Mouse (Mus musculus): ENCODE results near the gene Fpgt. TPM values are rescaled to one million over a fixed set of nuclear protein-coding genes. Genes with fewer than 3 reads are reported as not detected.
A peak's percentile ranks its signal among the peaks of the same experiment; 100 is the strongest.

Fpgt gene
- 19.1 and 19.6 TPM in 2 replicates for polyA plus RNA-seq (2015; fragmentation: Nextera tagmentation; extraction: Ambion mirVana)

GRCm38 (mm10) chr3:155093116-155093956 lies at the start of gene Fpgt, which contains the start of gene Lrriq3:
TSS of gene Fpgt (minus strand) at chr3:155093403.
TSS of gene Lrriq3 (plus strand) at chr3:155093434.
- Histone ChIP-seq H3K27ac (ENCODE audit: low read depth, low read length) (peak within 1 kb of the TSS; percentile 96), H3K36me3 (ENCODE audit: control insufficient read depth, insufficient read depth, low read length) (no peaks in the 10 kb centered on the region), H3K4me1 (ENCODE audit: control insufficient read depth, insufficient read depth, low read depth, low read length) (peaks cover 6% of the 10 kb centered on the region; the same call in 1 of the 2 replicates), H3K4me3 (ENCODE audit: low read length) (peak within 1 kb of the TSS; percentile 71), H3K9me3 (ENCODE audit: control insufficient read depth, low read length) (no peaks in the 10 kb centered on the region), H3K9ac (ENCODE audit: low read depth, low read length) (peak within 1 kb of the TSS; percentile 83), H3K27me3 (replicated peaks; ENCODE audit: control insufficient read depth, insufficient read depth, low read length) (no peaks in the 10 kb centered on the region), H3K4me2 (ENCODE audit: low read length) (peak within 1 kb of the TSS; percentile 74)
- WGBS = under 1% methylated on average over 47 of the region's 47 CpGs
- peak; percentile 100 for ATAC-seq

DNA sequence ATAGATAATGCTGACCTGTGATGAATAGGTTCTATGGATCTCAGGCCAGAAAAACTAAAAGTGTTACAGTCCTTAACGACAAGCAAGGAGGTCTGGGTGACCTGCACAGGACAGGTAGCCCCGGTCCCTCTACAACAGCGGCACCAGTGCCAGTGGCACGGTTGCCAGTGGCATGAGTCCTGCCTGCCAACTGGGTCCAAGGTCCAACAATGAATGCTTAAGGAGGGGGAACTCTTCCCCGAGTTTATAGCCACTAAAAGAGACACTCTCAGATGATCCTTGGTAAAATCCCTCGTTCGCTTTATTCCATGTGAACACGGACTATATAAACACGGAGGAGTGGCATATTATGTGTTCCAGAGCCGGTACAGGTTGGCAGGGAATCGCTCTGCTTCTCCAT lies 47.8 kb upstream of the Fpgt start:
- Histone ChIP-seq H3K27me3 (replicated peaks; ENCODE audit: control insufficient read depth, insufficient read depth, low read length) (no peaks in the 10 kb centered on the region), H3K36me3 (ENCODE audit: control insufficient read depth, insufficient read depth, low read length) (no peaks in the 10 kb centered on the region), H3K9ac (ENCODE audit: low read depth, low read length) (no peak overlapping the region), H3K4me1 (ENCODE audit: control insufficient read depth, insufficient read depth, low read depth, low read length) (no peaks in the 10 kb centered on the region), H3K4me2 (ENCODE audit: low read length) (no peak overlapping the region), H3K9me3 (ENCODE audit: control insufficient read depth, low read length) (no peaks in the 10 kb centered on the region), H3K4me3 (ENCODE audit: low read length) (no peak overlapping the region), H3K27ac (ENCODE audit: low read depth, low read length) (no peak overlapping the region)
- no peak for ATAC-seq
- WGBS = 91% methylated on average over 11 of the region's 11 CpGs

DNA sequence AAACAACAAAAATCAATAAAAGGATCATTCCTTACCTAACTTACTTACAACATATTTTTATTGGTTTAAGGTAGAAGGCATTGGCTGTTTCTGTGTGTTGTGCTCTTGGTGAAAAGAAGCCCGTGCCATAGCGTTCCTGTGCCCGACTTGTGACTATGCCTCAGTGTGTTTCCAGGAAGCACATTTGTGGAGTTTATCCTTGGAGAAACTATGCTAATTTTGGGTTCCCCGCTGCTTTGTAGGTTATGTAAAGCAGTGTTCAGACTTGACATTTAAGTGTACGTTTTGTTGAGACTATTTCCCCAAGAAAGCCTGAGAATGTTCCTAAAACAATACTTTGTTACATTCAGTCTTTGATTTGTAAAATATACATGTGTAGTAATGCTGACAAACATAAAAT lies 44.5 kb upstream of the Fpgt start:
- Histone ChIP-seq H3K4me2 (ENCODE audit: low read length) (no peak overlapping the region), H3K36me3 (ENCODE audit: control insufficient read depth, insufficient read depth, low read length) (no peaks in the 10 kb centered on the region), H3K9ac (ENCODE audit: low read depth, low read length) (no peak overlapping the region), H3K27me3 (replicated peaks; ENCODE audit: control insufficient read depth, insufficient read depth, low read length) (no peaks in the 10 kb centered on the region), H3K4me1 (ENCODE audit: control insufficient read depth, insufficient read depth, low read depth, low read length) (no peaks in the 10 kb centered on the region), H3K9me3 (ENCODE audit: control insufficient read depth, low read length) (no peaks in the 10 kb centered on the region), H3K27ac (ENCODE audit: low read depth, low read length) (no peak overlapping the region), H3K4me3 (ENCODE audit: low read length) (no peak overlapping the region)
- no peak for ATAC-seq
- WGBS = 91% methylated on average over 5 of the region's 5 CpGs

- no peaks in the 10 kb centered on the region for H3K27me3 ChIP-seq (replicated peaks; ENCODE audit: control insufficient read depth, insufficient read depth, low read length)
- WGBS = 73% methylated on average over 1 of the region's 1 CpGs
- no peaks in the 10 kb centered on the region for H3K4me1 ChIP-seq (ENCODE audit: control insufficient read depth, insufficient read depth, low read depth, low read length)
- H3K36me3 ChIP-seq (ENCODE audit: control insufficient read depth, insufficient read depth, low read length) = no peaks in the 10 kb centered on the region
- H3K4me2 ChIP-seq (ENCODE audit: low read length) = no peak overlapping the region
- H3K4me3 ChIP-seq (ENCODE audit: low read length) = no peak overlapping the region
- no peaks in the 10 kb centered on the region for H3K9me3 ChIP-seq (ENCODE audit: control insufficient read depth, low read length)
- H3K27ac ChIP-seq (ENCODE audit: low read depth, low read length) = no peak overlapping the region
- ATAC-seq = no peak
- H3K9ac ChIP-seq (ENCODE audit: low read depth, low read length) = no peak overlapping the region
Observed at GRCm38 (mm10) chr3:155105957-155106356, 12.8 kb upstream of the Fpgt start.

DNA sequence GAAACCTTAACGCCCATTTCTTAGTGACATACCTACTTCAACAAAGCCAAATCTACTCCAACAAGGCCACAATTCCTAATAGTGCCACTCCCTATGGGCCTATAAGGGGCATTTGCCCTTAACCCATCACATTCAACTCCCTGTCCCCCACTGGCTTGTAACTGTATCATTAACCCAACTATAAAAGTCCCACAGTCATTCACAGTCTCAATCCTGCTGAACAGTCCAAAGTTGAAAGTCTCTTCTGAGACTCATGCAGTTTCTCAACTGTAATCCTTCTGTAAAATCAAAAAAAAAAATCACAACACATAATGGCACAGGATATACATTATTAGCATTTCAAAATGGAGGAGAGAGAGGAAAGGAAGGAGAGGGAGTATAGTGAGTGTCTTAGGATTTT lies 6.1 kb upstream of the Fpgt start:
- no peak overlapping the region for H3K4me3 ChIP-seq (ENCODE audit: low read length)
- H3K4me2 ChIP-seq (ENCODE audit: low read length) = no peak overlapping the region
- no peaks in the 10 kb centered on the region for H3K36me3 ChIP-seq (ENCODE audit: control insufficient read depth, insufficient read depth, low read length)
- whole genome bisulfite sequencing = 75% methylated on average over 1 of the region's 1 CpGs
- H3K4me1 ChIP-seq (ENCODE audit: control insufficient read depth, insufficient read depth, low read depth, low read length) = no peaks in the 10 kb centered on the region
- ATAC-seq = no peak
- H3K27me3 ChIP-seq (replicated peaks; ENCODE audit: control insufficient read depth, insufficient read depth, low read length) = no peaks in the 10 kb centered on the region
- H3K9me3 ChIP-seq (ENCODE audit: control insufficient read depth, low read length) = no peaks in the 10 kb centered on the region
- H3K9ac ChIP-seq (ENCODE audit: low read depth, low read length) = no peak overlapping the region
- H3K27ac ChIP-seq (ENCODE audit: low read depth, low read length) = no peak overlapping the region

DNA sequence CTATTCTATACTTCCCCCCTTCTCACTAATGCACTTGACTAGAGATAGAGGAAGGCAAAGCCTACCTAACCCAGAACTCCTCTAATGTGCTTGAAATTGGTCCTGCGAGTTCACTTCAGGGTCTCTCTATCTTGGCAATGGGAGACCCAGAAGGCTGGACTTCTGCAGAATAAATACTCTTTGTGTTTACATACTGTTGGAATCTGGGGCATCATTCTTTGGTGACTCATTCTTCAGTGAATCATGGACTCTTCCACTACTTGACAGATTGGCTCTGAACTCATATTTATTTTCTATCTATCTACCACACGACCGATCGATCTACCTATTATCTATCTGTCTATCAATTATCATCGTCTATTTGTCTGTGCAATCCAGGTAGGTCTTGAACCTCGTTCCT lies 1.1 kb downstream of the Fpgt start:
- 95% methylated on average over 6 of the region's 6 CpGs for WGBS
- Histone ChIP-seq H3K4me1 (ENCODE audit: control insufficient read depth, insufficient read depth, low read depth, low read length) (peaks cover 6% of the 10 kb centered on the region; the same call in 1 of the 2 replicates), H3K36me3 (ENCODE audit: control insufficient read depth, insufficient read depth, low read length) (peaks cover 8% of the 10 kb centered on the region), H3K27me3 (replicated peaks; ENCODE audit: control insufficient read depth, insufficient read depth, low read length) (no peaks in the 10 kb centered on the region), H3K9ac (ENCODE audit: low read depth, low read length) (no peak overlapping the region), H3K9me3 (ENCODE audit: control insufficient read depth, low read length) (no peaks in the 10 kb centered on the region), H3K4me2 (ENCODE audit: low read length) (peak overlapping the region; percentile 74), H3K27ac (ENCODE audit: low read depth, low read length) (no peak overlapping the region), H3K4me3 (ENCODE audit: low read length) (no peak overlapping the region)
- no peak for ATAC-seq

- Histone ChIP-seq H3K9me3 (ENCODE audit: control insufficient read depth, low read length) (no peaks in the 10 kb centered on the region), H3K4me3 (ENCODE audit: low read length) (no peak overlapping the region), H3K4me1 (ENCODE audit: control insufficient read depth, insufficient read depth, low read depth, low read length) (no peaks in the 10 kb centered on the region), H3K27ac (ENCODE audit: low read depth, low read length) (no peak overlapping the region), H3K27me3 (replicated peaks; ENCODE audit: control insufficient read depth, insufficient read depth, low read length) (no peaks in the 10 kb centered on the region), H3K4me2 (ENCODE audit: low read length) (no peak overlapping the region), H3K36me3 (ENCODE audit: control insufficient read depth, insufficient read depth, low read length) (no peaks in the 10 kb centered on the region), H3K9ac (ENCODE audit: low read depth, low read length) (no peak overlapping the region)
- WGBS = 86% methylated on average over 4 of the region's 4 CpGs
- no peak for ATAC-seq
Observed at GRCm38 (mm10) chr3:155077908-155078307, 15.3 kb downstream of the Fpgt start.

GRCm38 (mm10) chr3:155059449-155059822 lies 33.8 kb downstream of the Fpgt start:
- Histone ChIP-seq H3K4me3 (ENCODE audit: low read length) (no peak overlapping the region), H3K27me3 (replicated peaks; ENCODE audit: control insufficient read depth, insufficient read depth, low read length) (no peaks in the 10 kb centered on the region), H3K9me3 (ENCODE audit: control insufficient read depth, low read length) (no peaks in the 10 kb centered on the region), H3K36me3 (ENCODE audit: control insufficient read depth, insufficient read depth, low read length) (no peaks in the 10 kb centered on the region), H3K9ac (ENCODE audit: low read depth, low read length) (no peak overlapping the region), H3K27ac (ENCODE audit: low read depth, low read length) (no peak overlapping the region), H3K4me1 (ENCODE audit: control insufficient read depth, insufficient read depth, low read depth, low read length) (no peaks in the 10 kb centered on the region), H3K4me2 (ENCODE audit: low read length) (no peak overlapping the region)
- ATAC-seq = no peak

DNA sequence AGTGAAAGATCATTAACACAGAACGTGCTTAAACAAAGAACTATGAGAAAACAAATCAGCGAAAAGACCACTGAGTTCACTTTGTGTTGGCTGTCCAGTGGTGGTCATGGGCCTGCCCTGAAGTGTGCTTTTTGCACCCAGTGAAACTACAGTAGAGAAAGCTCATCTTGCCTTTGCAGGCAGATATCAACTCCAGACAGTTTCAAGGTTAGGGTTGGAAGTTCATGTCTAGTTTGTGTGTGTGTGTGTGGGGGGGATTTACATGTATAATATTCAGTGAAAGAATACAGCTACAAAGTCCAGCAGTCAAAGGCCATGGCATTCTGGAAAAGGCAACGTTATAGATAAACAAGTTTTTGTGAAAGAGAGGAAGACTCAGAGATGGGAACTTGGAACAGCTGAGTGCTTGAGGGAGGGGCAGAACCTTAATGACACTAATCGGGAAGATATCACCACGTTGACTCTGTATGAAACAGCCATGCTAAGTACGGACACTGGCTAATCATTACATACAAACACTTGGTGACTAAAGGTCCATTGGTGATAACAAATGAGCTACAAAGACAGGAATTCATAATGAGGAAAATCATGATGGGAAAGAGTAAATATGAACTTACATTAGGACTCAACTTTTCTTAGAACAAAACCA lies 34.3 kb downstream of the Fpgt start:
- no peaks in the 10 kb centered on the region for H3K4me1 ChIP-seq (ENCODE audit: control insufficient read depth, insufficient read depth, low read depth, low read length)
- no peak overlapping the region for H3K4me3 ChIP-seq (ENCODE audit: low read length)
- WGBS = 83% methylated on average over 6 of the region's 6 CpGs
- no peaks in the 10 kb centered on the region for H3K27me3 ChIP-seq (replicated peaks; ENCODE audit: control insufficient read depth, insufficient read depth, low read length)
- no peaks in the 10 kb centered on the region for H3K36me3 ChIP-seq (ENCODE audit: control insufficient read depth, insufficient read depth, low read length)
- no peak for ATAC-seq
- no peak overlapping the region for H3K27ac ChIP-seq (ENCODE audit: low read depth, low read length)
- H3K9ac ChIP-seq (ENCODE audit: low read depth, low read length) = no peak overlapping the region
- H3K9me3 ChIP-seq (ENCODE audit: control insufficient read depth, low read length) = no peaks in the 10 kb centered on the region
- H3K4me2 ChIP-seq (ENCODE audit: low read length) = no peak overlapping the region

All from hindbrain, embryonic 16.5 days (tissue).